Mouse (Mus musculus) fibroblast of lung, adult 2 months (primary cell): ENCODE data around the gene Jph3.
A peak's percentile ranks its signal among the peaks of the same experiment; 100 is the strongest.

ENCODE experiments used
- DNase-seq: peaks from one replicate; pipeline ENCODE4 v3.0.0-alpha.2; 2011; ENCODE audit warnings: low read depth

Gene Jph3

DNA sequence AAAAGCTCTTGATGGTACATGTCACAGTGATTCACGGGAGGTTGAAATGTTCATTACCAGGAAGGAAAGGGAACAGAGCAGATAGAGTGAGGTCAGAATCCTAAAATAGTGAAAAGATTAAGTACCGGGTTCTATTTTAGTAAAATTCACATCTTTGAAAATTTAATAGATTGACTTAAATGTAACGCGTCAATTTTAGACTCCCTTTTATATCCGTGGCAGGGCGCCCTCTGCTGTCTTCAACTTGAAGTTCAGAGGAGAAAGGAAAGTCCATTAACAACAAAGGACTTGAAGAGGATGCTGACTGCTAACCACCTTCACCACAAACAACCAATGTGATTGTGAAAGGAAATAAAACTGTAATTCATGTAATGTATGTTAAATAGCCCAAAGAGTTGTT, 103.1 kb downstream of the Jph3 start:
- peak; percentile 83 for DNase-seq

DNA sequence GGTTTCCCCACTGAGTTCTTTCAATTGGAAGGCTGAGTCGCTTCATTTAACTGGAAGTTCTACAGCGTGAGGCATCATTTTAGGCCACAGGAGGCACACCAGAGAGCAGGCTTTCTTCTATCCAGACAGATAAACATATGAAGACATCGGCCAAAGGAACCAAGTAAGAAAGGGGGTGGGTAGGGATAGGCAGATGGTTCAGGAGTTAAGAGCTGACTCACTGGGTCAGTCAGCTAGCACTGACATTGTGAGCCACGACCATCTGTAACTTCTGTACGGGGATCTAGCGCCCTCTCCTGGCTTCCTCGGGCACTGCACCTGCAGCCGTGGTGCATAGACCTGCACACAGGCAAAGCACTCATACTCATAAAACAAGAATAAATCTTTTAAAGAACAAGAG, 111.8 kb downstream of the Jph3 start:
- no peak for DNase-seq

DNA sequence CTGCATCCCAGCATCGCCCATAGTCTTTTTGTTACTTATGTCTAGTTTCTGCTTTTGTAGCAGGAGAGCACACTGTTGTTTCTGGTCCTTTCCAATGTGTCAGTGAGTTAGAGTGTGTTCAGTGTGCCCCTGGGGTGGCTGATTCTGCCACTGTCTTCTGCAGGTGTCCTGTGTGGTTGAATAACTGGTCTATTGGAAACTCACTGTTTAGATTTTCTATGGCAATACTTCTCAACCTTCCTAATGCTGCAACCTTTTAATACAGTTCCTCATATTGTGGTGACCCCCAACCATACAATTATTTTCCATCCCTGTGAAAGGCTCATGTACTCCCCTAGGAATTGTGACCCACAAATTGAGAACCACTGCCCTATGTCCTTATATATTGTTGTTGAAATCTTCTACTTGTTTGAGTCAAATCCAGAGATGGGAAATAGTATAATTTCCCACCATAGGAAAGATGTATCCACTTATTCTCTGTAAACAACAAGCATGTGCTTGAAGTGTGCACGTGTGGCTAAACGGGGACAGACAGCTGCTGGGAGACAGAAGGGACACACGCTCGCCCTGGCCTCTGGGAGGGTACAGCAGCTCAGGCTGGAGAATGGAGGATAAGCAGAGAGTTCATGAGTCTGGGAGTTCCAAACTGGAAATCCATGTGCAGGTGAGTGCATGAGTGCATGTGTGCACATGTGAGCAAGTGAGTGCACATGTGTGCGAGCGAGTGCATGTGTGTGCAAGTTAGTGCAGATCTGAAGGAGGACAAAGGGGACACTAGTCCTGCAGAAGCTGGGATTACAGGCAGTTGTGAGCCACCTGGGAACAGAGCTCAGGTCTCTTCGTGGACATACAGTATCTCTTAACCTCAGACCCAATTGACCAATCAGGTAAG, 112.9 kb downstream of the Jph3 start:
- DNase-seq: no peak

DNA sequence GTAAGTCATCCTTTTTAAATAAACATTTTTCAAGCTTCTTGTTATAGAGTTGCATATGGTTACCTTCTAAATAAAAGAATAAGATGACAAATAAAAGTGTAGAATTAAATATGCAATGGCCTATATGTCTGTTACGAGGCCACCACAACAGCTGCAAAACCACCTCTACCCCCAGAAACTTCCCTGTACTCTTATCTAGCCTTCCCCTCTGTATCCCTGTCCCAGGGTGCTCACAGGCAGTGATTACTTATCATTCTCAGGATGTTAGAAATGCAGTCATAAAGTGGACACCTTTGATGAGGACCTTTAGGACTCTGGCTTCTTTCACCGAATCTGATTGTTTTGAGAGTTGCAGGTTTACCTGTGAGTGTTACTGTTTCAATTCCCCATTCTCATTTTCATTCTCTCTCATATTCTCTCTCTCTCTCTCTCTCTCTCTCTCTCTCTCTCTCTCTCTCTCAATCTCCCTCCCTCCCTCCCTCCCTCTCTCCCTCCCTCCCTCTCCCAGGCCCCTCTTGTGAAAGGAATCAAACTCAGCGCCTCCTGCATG, 113.8 kb downstream of the Jph3 start:
- no peak for DNase-seq
